Mouse (Mus musculus) embryonic facial prominence, embryonic 13.5 days (tissue): ENCODE measurements at regions not wholly inside any gene's neighbourhood (a gene's known extent, or its start where the extent isn't known, plus 50 kb on each side); places are given as distances from the start of the nearest gene placed in this dataset.
A peak's percentile ranks its signal among the peaks of the same experiment; 100 is the strongest.
"Not testable (repeated sequence)": the region's sequence is repeated elsewhere in the genome, so short reads cannot be mapped to it uniquely, and the experiment has no call there.

Experiments used
- ATAC-seq: fragments of 200-750 bp; cut with Nextera tagmentation; 2 replicates; pipeline ENCODE4 v1.8.0; 2017; ENCODE audit warnings: low read depth; ENCODE audit not compliant: insufficient number of reproducible peaks, insufficient read depth, low FRiP score, low TSS enrichment
- H3K27ac ChIP-seq: fragments of 300-500 bp; sonication (generic); 2 replicates; pipeline ENCODE4 v1.5.1; 2015; ENCODE audit warnings: moderate library complexity, mild to moderate bottlenecking, inconsistent platforms
- H3K27me3 ChIP-seq: fragments of 300-500 bp; sonication (generic); 2 replicates; pipeline ENCODE4 v1.6.1; 2015; ENCODE audit warnings: mild to moderate bottlenecking, inconsistent platforms
- H3K36me3 ChIP-seq: fragments of 300-500 bp; sonication (generic); 2 replicates; pipeline ENCODE4 v1.6.1; 2015; ENCODE audit warnings: mild to moderate bottlenecking, inconsistent platforms
- H3K4me1 ChIP-seq: fragments of 300-500 bp; sonication (generic); 2 replicates; pipeline ENCODE4 v1.6.1; 2015; ENCODE audit warnings: inconsistent platforms
- H3K4me2 ChIP-seq: fragments of 300-500 bp; sonication (generic); 2 replicates; pipeline ENCODE4 v1.6.1; 2015; ENCODE audit warnings: moderate library complexity, mild to moderate bottlenecking, inconsistent platforms
- H3K4me3 ChIP-seq: fragments of 300-500 bp; sonication (generic); 2 replicates; pipeline ENCODE4 v1.5.1; 2015; ENCODE audit warnings: mild to moderate bottlenecking, inconsistent platforms
- H3K9ac ChIP-seq: fragments of 300-500 bp; sonication (generic); 2 replicates; pipeline ENCODE4 v1.6.1; 2015; ENCODE audit warnings: mild to moderate bottlenecking, inconsistent platforms
- H3K9me3 ChIP-seq: fragments of 300-500 bp; sonication (generic); 2 replicates; pipeline ENCODE4 v1.6.1; 2016; ENCODE audit warnings: inconsistent platforms
- WGBS: fragments of 180-500 bp; shearing (Covaris S2); methylation state at CpG from one replicate; pipeline ENCODE4 v1.1.7; 2015; ENCODE audit warnings: mixed read lengths; 5-methylcytosine and 5-hydroxymethylcytosine counted together

- no peaks in the 10 kb centered on the region for H3K27me3 ChIP-seq
- no peak overlapping the region for H3K9ac ChIP-seq
- H3K27ac ChIP-seq = no peak overlapping the region
- H3K4me3 ChIP-seq = no peak overlapping the region
- H3K4me2 ChIP-seq = no peak overlapping the region
- 83% methylated on average over 8 of the region's 8 CpGs for WGBS
- no peaks in the 10 kb centered on the region for H3K4me1 ChIP-seq
- H3K36me3 ChIP-seq = no peaks in the 10 kb centered on the region
- no peak for ATAC-seq
- no peaks in the 10 kb centered on the region for H3K9me3 ChIP-seq
Measured at GRCm38 (mm10) chr5:64693616-64694015, 109.6 kb upstream of the Klf3 start.

DNA sequence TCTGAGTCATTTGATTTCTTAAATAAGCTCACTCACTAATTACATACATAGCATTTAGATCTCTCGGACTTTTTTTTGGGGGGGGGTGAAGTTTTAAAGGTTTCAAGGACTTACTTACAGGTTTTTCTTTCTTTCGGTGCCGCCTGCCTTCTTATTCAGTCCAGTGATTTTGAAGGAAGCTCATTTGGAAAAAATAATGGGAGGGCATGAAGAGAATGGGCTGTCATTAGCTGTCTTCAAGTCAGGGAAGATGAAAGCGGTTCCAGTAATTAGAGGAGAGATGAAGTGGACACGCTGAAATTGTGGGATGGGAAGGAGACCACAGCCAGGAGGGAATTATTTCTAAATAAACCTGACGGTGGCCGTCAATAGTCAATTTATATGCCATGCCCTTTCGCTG is 108.6 kb upstream of the Klf3 start:
- 66% methylated on average over 8 of the region's 8 CpGs for WGBS
- Histone ChIP-seq H3K4me1 (no peaks in the 10 kb centered on the region), H3K27me3 (no peaks in the 10 kb centered on the region), H3K4me3 (no peak overlapping the region), H3K4me2 (no peak overlapping the region), H3K9me3 (no peaks in the 10 kb centered on the region), H3K27ac (no peak overlapping the region), H3K9ac (no peak overlapping the region), H3K36me3 (no peaks in the 10 kb centered on the region)
- ATAC-seq = no peak

DNA sequence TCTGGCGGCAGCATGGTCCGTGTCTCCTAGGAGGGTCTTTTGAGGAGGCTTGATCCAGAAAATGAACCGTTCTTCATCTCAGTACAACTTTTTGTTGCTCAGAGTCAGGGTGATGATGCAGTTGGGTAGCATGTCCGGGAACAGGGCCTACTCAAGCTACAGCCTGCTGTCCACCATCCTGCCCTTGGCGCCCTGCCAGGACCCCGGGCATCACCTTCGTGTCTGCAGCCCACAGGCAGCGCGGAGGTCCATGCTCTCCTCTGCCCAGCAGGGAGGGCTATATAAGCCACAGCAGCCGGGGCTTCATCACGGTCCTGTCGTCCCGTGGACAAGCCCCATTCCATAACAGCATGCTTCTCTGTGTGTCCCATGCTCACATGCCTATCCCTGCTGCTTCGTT is 107.1 kb upstream of the Klf3 start:
- ATAC-seq = no peak
- Histone ChIP-seq H3K4me2 (no peak overlapping the region), H3K9me3 (no peaks in the 10 kb centered on the region), H3K9ac (no peak overlapping the region), H3K4me3 (no peak overlapping the region), H3K4me1 (peaks cover under 1% of the 10 kb centered on the region), H3K27me3 (no peaks in the 10 kb centered on the region), H3K27ac (no peak overlapping the region), H3K36me3 (no peaks in the 10 kb centered on the region)
- WGBS = 93% methylated on average over 14 of the region's 14 CpGs

GRCm38 (mm10) chr5:64697466-64697865 is 105.7 kb upstream of the Klf3 start:
- WGBS = 88% methylated on average over 5 of the region's 5 CpGs
- Histone ChIP-seq H3K36me3 (no peaks in the 10 kb centered on the region), H3K27ac (no peak overlapping the region), H3K9ac (no peak overlapping the region), H3K4me3 (no peak overlapping the region), H3K4me1 (peaks cover 11% of the 10 kb centered on the region), H3K27me3 (no peaks in the 10 kb centered on the region), H3K9me3 (no peaks in the 10 kb centered on the region), H3K4me2 (no peak overlapping the region)
- no peak for ATAC-seq

DNA sequence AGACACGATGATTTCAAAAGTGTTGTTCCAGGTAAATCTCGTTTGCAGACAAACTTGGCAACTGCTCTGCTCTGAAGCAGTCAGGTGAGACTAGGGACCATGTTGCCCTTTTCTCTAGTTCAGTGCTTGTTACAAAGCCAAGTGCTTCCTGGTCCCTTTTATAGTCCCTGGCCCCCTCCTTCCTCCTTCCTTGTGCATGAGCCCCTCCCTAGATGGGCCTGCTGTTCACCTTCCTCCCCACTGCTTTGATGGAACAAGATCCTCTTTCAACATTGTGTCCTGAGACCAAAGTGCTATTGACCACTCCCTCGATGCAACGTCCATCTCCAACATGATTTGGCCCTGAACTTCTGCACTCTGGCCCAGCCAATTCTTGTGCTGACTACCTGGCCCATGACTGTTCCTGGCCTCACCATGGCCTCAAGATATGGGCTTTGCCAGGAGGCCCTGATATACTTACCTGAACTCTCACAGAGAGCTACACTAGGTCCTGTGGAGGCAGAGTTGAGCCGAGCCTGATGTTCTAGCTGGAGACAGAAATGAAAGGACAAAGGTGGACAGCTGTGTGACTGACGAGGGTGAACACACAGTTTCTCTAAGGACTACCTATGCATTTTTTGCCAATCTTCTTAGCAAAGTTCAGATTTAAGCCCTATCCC is 104.6 kb upstream of the Klf3 start:
- H3K27me3 ChIP-seq = no peaks in the 10 kb centered on the region
- H3K9me3 ChIP-seq = no peaks in the 10 kb centered on the region
- no peak for ATAC-seq
- 82% methylated on average over 6 of the region's 6 CpGs for WGBS
- H3K4me2 ChIP-seq = no peak overlapping the region
- H3K4me1 ChIP-seq = peaks cover 20% of the 10 kb centered on the region
- no peak overlapping the region for H3K27ac ChIP-seq
- no peaks in the 10 kb centered on the region for H3K36me3 ChIP-seq
- H3K9ac ChIP-seq = no peak overlapping the region
- no peak overlapping the region for H3K4me3 ChIP-seq

- no peak overlapping the region for H3K9ac ChIP-seq
- H3K4me3 ChIP-seq = no peak overlapping the region
- H3K36me3 ChIP-seq = no peaks in the 10 kb centered on the region
- 74% methylated on average over 6 of the region's 6 CpGs for WGBS
- H3K4me2 ChIP-seq = no peak overlapping the region
- ATAC-seq = no peak
- H3K27ac ChIP-seq = no peak overlapping the region
- H3K27me3 ChIP-seq = no peaks in the 10 kb centered on the region
- H3K9me3 ChIP-seq = no peaks in the 10 kb centered on the region
- H3K4me1 ChIP-seq = peaks cover 33% of the 10 kb centered on the region
Measured at GRCm38 (mm10) chr5:64700030-64700429, 103.2 kb upstream of the Klf3 start.

- peak overlapping the region; percentile 1; the same call in 1 of the 2 replicates for H3K9ac ChIP-seq
- no peaks in the 10 kb centered on the region for H3K36me3 ChIP-seq
- ATAC-seq = no peak
- no peak overlapping the region for H3K4me3 ChIP-seq
- H3K4me1 ChIP-seq = peaks cover 36% of the 10 kb centered on the region
- H3K9me3 ChIP-seq = no peaks in the 10 kb centered on the region
- H3K27me3 ChIP-seq = no peaks in the 10 kb centered on the region
- H3K4me2 ChIP-seq = peak overlapping the region; percentile 37
- WGBS = 64% methylated on average over 14 of the region's 14 CpGs
- peak overlapping the region; percentile 86 for H3K27ac ChIP-seq
Measured at GRCm38 (mm10) chr5:64701219-64701779, 101.9 kb upstream of the Klf3 start.

- H3K9ac ChIP-seq = no peak overlapping the region; the same call in 1 of the 2 replicates
- H3K27ac ChIP-seq = peak overlapping the region; percentile 86
- 18% methylated on average over 7 of the region's 7 CpGs for WGBS
- no peaks in the 10 kb centered on the region for H3K36me3 ChIP-seq
- no peaks in the 10 kb centered on the region for H3K27me3 ChIP-seq
- ATAC-seq = no peak
- peaks cover 37% of the 10 kb centered on the region for H3K4me1 ChIP-seq
- H3K4me3 ChIP-seq = no peak overlapping the region
- peak overlapping the region; percentile 37 for H3K4me2 ChIP-seq
- H3K9me3 ChIP-seq = no peaks in the 10 kb centered on the region
Measured at GRCm38 (mm10) chr5:64701780-64702231, 101.4 kb upstream of the Klf3 start.

- H3K9me3 ChIP-seq, H3K4me2 ChIP-seq, H3K27me3 ChIP-seq, H3K9ac ChIP-seq, H3K4me3 ChIP-seq, H3K36me3 ChIP-seq, ATAC-seq: not testable (repeated sequence)
- 69% methylated on average over 1 of the region's 1 CpGs for WGBS
- H3K4me1 ChIP-seq = peaks cover 37% of the 10 kb centered on the region
- H3K27ac ChIP-seq = peak overlapping the region; percentile 86
Measured at GRCm38 (mm10) chr5:64702404-64702803, 100.8 kb upstream of the Klf3 start.

DNA sequence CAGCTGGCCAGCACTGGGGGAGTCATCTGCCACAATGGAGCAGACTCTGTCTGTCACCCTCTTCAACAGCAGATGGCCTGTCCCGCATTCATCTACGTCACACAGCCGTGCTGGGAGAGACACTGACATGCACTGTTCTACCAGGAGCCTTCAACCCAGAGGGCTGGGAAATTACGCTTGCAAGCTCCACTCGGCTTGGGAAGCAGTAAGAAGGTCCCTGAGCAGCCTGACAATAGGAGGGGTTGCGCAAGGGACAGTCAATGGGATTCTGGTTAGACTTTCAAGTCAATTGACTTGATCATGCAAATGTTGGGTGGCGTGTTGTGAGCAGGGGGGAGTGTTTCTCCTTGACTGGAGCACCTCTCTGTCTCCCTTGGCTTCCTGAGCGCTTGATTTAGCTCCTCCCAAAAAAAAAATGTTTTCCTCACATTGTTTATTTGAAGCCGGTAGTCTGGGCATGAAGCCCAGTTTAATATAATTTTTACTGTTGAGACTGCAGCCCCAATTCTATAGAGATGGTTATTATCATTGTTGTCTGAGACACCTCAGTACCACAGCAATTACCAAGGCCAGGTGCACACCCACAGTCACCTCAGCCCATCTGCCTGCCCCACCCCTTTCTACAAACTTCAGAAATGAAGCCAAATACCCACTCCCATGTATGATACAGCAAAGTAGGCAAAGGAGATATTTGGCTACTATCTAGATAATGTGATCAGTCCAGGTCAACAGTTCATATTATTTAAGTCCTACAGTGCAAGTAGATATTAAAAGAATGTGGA is 99.9 kb upstream of the Klf3 start:
- 53% methylated on average over 9 of the region's 9 CpGs for WGBS
- Histone ChIP-seq H3K4me2 (no peak overlapping the region), H3K36me3 (no peaks in the 10 kb centered on the region), H3K27ac (peak overlapping the region; percentile 57; the same call in 1 of the 2 replicates), H3K9me3 (no peaks in the 10 kb centered on the region), H3K9ac (no peak overlapping the region), H3K27me3 (no peaks in the 10 kb centered on the region), H3K4me3 (no peak overlapping the region), H3K4me1 (peaks cover 37% of the 10 kb centered on the region)
- no peak for ATAC-seq

DNA sequence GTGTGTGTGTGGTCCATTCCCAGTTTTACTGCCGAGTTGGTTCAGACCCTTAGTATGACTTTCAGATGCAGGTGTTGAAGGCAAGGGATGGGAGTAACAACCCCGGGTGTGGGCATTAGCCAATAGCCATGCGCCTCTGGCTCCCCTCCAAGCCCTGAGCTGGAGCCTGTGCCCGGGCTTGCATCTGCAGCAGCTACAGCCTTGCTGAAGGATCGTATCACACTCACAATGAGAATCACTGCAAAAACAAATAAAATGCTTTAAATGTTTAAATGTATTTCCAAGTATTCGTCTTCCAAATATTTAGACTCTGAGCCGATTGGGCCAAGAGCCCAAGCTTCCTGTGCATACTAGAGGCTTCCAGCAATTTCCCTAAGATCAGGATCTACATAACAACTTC is 99.0 kb upstream of the Klf3 start:
- Histone ChIP-seq H3K36me3 (no peaks in the 10 kb centered on the region), H3K4me3 (no peak overlapping the region), H3K9ac (no peak overlapping the region), H3K4me1 (peaks cover 37% of the 10 kb centered on the region), H3K27me3 (no peaks in the 10 kb centered on the region), H3K27ac (peak overlapping the region; percentile 71), H3K4me2 (no peak overlapping the region), H3K9me3 (no peaks in the 10 kb centered on the region)
- 52% methylated on average over 7 of the region's 7 CpGs for WGBS
- no peak for ATAC-seq

DNA sequence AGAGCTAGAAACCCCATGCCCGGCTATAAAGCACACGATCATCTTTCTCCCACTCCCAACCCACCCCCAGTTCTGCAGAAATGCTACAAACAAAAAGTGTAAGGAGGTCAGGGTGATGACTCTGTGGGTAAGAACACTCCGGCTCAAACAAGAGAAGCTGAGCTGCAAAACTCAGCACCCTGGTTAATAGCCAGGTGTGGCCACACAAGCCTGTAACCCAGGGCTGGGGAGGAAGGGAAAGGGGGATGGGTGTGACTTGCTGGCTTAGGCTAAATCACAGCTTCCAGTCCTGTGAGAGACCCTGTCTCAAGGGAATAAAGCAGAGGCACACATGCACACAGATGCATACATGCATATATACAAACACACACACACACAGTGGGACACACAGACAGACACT is 96.6 kb upstream of the Klf3 start:
- peaks cover 33% of the 10 kb centered on the region for H3K4me1 ChIP-seq
- no peak overlapping the region for H3K4me3 ChIP-seq
- H3K9me3 ChIP-seq = no peaks in the 10 kb centered on the region
- no peak overlapping the region for H3K4me2 ChIP-seq
- no peaks in the 10 kb centered on the region for H3K36me3 ChIP-seq
- 0 out of 2 replicates have a peak overlapping the region, but pooled peaks have one; percentile 11 for H3K27ac ChIP-seq
- H3K27me3 ChIP-seq = no peaks in the 10 kb centered on the region
- 30% methylated on average over 3 of the region's 3 CpGs for WGBS
- no peak for ATAC-seq
- no peak overlapping the region for H3K9ac ChIP-seq
